Comparison of ENCODE assay signal across 8 mouse cellular contexts in genomic region chr8:83089336-83089986, GRCm38 (mm10).
DNase-seq lines count a peak whose midpoint lies in the region; ATAC-seq lines count a peak whose summit lies in the region.

No protein-coding gene starts in this region.

- ATAC-seq in embryonic facial prominence, embryonic 11.5 days (replicated peaks; ENCODE audit: insufficient number of reproducible peaks, low FRiP score, low TSS enrichment, low read depth) = no peak

- no peak overlapping the region for H3K9ac ChIP-seq in embryonic facial prominence, embryonic 11.5 days (replicated peaks; ENCODE audit: low read length)

- no peaks in the 10 kb centered on the region for H3K4me1 ChIP-seq in embryonic facial prominence, embryonic 11.5 days (ENCODE audit: control insufficient read depth, insufficient read depth, low read length)

- intact Hi-C loops in heart, postnatal 25 days (cut with DNase I) = loop anchor here (1.0 to 10.0 kb wide), 3 partner anchors 115 to 312 kb away; partner anchors contain the start of gene Rnf150

- no peak overlapping the region for H3K4me3 ChIP-seq in embryonic facial prominence, embryonic 11.5 days (ENCODE audit: low read depth, low read length)

- no peak overlapping the region for H3K4me2 ChIP-seq in embryonic facial prominence, embryonic 11.5 days (ENCODE audit: low read depth, low read length)

- DNase-seq in CD4-positive helper T cell, adult 2 months (ENCODE audit: low read depth, low spot score) = peak; percentile 57
- DNase-seq in adrenal gland, postnatal 25 days = peak; percentile 82
- peak; percentile 91 for DNase-seq in embryonic facial prominence, embryonic 11.5 days (ENCODE audit: low spot score)
- DNase-seq in heart, postnatal 25 days (ENCODE audit: low spot score) = peak; percentile 48
- DNase-seq in layer of hippocampus, adult 9-10 months (ENCODE audit: low spot score) = peak; percentile 97
- DNase-seq in lung, postnatal 25 days (ENCODE audit: low spot score) = peak; percentile 83
- DNase-seq in retina, adult 2 months (ENCODE audit: low read depth, low spot score) = peak; percentile 74
- DNase-seq in thymus, postnatal 4 days = peak; percentile 85

- H3K36me3 ChIP-seq in embryonic facial prominence, embryonic 11.5 days (replicated peaks; ENCODE audit: control insufficient read depth, insufficient read depth, low read depth, low read length) = no peaks in the 10 kb centered on the region

- 29% methylated on average over 10 of the region's 10 CpGs for WGBS in embryonic facial prominence, embryonic 11.5 days

- H3K9me3 ChIP-seq in embryonic facial prominence, embryonic 11.5 days (replicated peaks; ENCODE audit: control insufficient read depth, low read length) = no peaks in the 10 kb centered on the region

- H3K27me3 ChIP-seq in embryonic facial prominence, embryonic 11.5 days (ENCODE audit: control insufficient read depth, insufficient read depth, low read length) = no peaks in the 10 kb centered on the region

- H3K27ac ChIP-seq in embryonic facial prominence, embryonic 11.5 days (replicated peaks; ENCODE audit: low read depth, low read length) = no peak overlapping the region
